Mouse (Mus musculus): Measurements from ENCODE around the gene Sema5a. TPM values are rescaled to one million over a fixed set of nuclear protein-coding genes. Genes with fewer than 3 reads are reported as not detected.

Gene Sema5a
- total RNA-seq, 2 experiments from 2014 or later: 19.1 to 20.8 TPM

DNA sequence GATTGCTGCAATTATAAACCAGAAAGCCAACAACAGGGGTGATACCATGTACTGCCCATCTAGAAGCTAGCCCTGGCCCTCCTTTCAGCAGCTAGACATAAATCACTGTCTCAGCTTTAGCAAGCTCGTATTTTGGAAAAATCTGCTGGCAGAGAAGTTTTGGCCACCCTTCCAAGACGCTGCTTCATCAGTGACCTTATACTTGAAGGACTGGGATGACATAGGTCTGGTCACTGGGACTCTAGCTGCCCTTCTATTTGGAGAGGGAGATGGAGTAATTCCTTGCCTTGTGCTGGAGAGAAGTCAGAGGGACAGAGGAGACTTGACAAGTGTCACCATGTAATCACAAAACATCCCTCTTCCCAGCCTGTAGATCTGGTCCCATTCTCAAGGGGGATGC is 40.1 kb downstream of the Sema5a start:
- no peak for TF ChIP-seq CTCF (IDR thresholded peaks at IDR 0.05)
- intact Hi-C loops (cut with DNase I): no loop called here
- no peak overlapping the region for H3K4me3 ChIP-seq

GRCm38 (mm10) chr15:32286296-32286695 is 41.7 kb downstream of the Sema5a start:
- no peak for DNase-seq (ENCODE audit: extremely low spot score in 1 of 2, low spot score in 2 of 2)
- H3K4me3 ChIP-seq: no peak overlapping the region
- TF ChIP-seq CTCF (IDR thresholded peaks at IDR 0.05): no peak
- intact Hi-C loops (cut with DNase I): no loop called here
- no peak overlapping the region for H3K27ac ChIP-seq

More for the DNA sequence above, 40.1 kb downstream of the Sema5a start:
- no peak for DNase-seq (ENCODE audit: extremely low spot score in 1 of 2, low spot score in 2 of 2)
- H3K27ac ChIP-seq: no peak overlapping the region

DNA sequence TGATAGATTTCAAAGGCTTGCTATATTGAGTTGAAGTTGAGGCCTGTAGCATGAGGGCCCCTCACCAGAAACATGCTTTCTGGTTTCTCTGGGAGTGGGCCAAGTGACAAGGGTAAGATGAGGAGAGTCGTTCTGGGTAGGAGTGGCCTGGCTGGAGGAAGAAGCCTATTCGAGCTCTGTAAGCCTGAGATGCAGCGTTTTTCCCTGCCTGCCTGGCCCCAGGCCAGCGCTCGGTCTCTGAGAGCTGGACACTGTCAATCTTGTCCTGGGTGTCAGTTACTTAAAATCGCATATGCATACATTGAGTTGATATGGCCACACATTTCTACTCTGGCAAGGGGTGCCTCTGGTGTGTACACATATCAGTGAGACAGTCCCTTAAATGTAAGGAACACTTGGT is 43.9 kb downstream of the Sema5a start:
- Histone ChIP-seq H3K27ac (no peak overlapping the region), H3K4me3 (no peak overlapping the region)
- intact Hi-C loops (cut with DNase I): no loop called here
- no peak for TF ChIP-seq CTCF (IDR thresholded peaks at IDR 0.05)
- DNase-seq (ENCODE audit: extremely low spot score in 1 of 2, low spot score in 2 of 2): no peak

- no peak overlapping the region for H3K4me3 ChIP-seq
- no peak for DNase-seq (ENCODE audit: extremely low spot score in 1 of 2, low spot score in 2 of 2)
- no peak for TF ChIP-seq CTCF (IDR thresholded peaks at IDR 0.05)
- no peak overlapping the region for H3K27ac ChIP-seq
- intact Hi-C loops (cut with DNase I): no loop called here
Observed at GRCm38 (mm10) chr15:32291000-32291399, 46.4 kb downstream of the Sema5a start.

GRCm38 (mm10) chr15:32296523-32296922 is 51.9 kb downstream of the Sema5a start:
- DNase-seq (ENCODE audit: extremely low spot score in 1 of 2, low spot score in 2 of 2): no peak
- intact Hi-C loops (cut with DNase I): no loop called here
- H3K4me3 ChIP-seq: no peak overlapping the region
- TF ChIP-seq CTCF (IDR thresholded peaks at IDR 0.05): no peak
- no peak overlapping the region for H3K27ac ChIP-seq

DNA sequence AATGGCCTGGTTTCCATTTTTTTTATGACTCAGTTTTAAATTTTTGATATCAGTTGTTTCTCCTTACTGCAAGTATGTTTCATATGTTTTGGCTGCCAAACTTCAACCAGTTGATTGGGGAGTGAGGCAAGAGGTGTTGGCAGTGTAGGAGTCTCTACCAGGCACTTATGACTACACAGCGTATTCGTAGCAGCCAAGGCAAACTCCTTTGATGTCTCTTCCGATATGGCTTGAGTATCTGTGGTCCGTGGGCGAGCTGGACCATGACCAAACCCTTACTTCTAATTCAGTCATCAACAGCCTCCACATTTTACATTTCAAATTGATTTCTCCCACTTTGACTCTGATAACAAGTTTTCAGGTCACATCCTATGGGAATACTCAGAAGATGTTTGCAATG is 52.7 kb downstream of the Sema5a start:
- peak in 1 of 2 experiments; percentile 15 for DNase-seq (ENCODE audit: extremely low spot score in 1 of 2, low spot score in 2 of 2)
- Histone ChIP-seq H3K27ac (no peak overlapping the region), H3K4me3 (no peak overlapping the region)
- TF ChIP-seq CTCF (IDR thresholded peaks at IDR 0.05): no peak
- intact Hi-C loops (cut with DNase I): no loop called here

- no peak for DNase-seq (ENCODE audit: extremely low spot score in 1 of 2, low spot score in 2 of 2)
- no peak overlapping the region for H3K4me3 ChIP-seq
- TF ChIP-seq CTCF (IDR thresholded peaks at IDR 0.05): no peak
- H3K27ac ChIP-seq: no peak overlapping the region
- intact Hi-C loops (cut with DNase I): no loop called here
Observed at GRCm38 (mm10) chr15:32298525-32298924, 53.9 kb downstream of the Sema5a start.

DNA sequence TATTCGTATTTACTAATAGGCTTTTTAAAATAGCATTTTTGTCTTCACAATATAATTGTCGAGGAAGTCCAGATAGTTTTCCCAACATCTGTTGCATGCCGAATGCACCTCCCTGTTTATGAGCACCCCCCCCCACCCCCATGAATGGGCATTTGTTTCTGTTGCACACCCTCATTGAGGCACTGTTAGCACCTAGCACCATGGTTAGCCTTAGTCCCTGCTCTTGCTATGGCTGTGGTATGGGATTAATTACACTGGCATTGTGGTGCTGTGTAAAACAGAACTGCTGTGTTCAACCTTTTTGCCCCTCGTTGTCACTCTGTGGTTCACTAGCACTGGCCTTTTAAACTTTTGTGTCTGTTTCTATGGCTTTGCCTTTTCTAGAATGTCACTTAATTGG is 56.4 kb downstream of the Sema5a start:
- Histone ChIP-seq H3K27ac (no peak overlapping the region), H3K4me3 (no peak overlapping the region)
- no peak for TF ChIP-seq CTCF (IDR thresholded peaks at IDR 0.05)
- intact Hi-C loops (cut with DNase I): no loop called here
- no peak for DNase-seq (ENCODE audit: extremely low spot score in 1 of 2, low spot score in 2 of 2)

DNA sequence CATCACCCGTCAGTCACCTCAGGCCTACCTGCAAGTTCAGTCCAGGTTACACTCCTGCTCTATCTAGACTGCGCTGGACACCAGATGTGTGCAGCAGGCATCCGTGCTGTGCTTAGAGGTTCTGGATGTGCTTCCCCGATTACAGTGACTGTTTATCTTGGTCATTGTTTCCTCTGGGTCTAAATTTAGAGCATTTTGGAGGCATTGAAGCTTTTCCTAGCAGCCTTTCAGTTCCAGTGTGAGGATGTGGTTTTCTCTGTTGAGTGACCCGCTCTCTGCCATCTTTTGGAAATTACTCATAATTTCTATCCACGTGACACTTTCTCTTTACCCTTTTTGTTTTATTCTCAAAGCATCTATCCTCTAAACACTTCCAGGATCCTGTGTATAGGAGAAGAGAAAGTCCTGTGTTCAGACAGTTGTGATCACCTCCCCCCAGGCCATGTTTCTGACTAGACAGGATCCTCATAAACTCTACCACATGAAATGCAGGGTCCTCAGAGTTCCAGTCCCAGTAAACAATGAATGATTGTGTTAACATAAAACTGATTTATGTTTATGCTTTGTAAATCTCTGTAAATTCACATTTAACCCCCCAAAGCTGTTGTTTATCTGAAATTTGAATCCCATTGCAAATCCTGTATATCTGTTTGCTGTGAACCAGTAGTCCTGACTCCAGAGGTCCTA is 62.1 kb downstream of the Sema5a start:
- DNase-seq (ENCODE audit: extremely low spot score in 1 of 2, low spot score in 2 of 2): no peak
- intact Hi-C loops (cut with DNase I): no loop called here
- TF ChIP-seq CTCF (IDR thresholded peaks at IDR 0.05): no peak
- Histone ChIP-seq H3K4me3 (no peak overlapping the region), H3K27ac (no peak overlapping the region)

GRCm38 (mm10) chr15:32310834-32311233 is 66.2 kb downstream of the Sema5a start:
- Histone ChIP-seq H3K4me3 (no peak overlapping the region), H3K27ac (no peak overlapping the region)
- no peak for DNase-seq (ENCODE audit: extremely low spot score in 1 of 2, low spot score in 2 of 2)
- no peak for TF ChIP-seq CTCF (IDR thresholded peaks at IDR 0.05)
- intact Hi-C loops (cut with DNase I): no loop called here

DNA sequence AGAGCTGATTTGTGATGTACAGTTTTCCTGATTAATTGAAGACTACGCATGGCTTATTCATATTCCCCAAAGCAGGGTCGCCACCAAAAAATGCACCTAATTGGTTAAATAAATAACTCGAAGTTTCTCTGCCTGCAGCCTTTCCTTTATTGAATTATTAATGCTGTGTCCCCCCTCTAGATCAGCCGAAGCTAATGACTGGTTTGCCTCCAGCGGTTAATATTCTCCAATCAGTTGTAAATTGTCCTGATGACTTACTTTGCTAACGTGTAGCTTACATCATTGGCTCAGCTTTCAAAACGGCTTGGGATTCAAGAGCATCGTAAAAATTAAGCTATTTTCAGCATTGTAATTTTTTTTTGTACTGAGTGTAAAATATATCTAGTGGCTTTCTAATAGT is 66.7 kb downstream of the Sema5a start:
- TF ChIP-seq CTCF (IDR thresholded peaks at IDR 0.05): no peak
- H3K27ac ChIP-seq: no peak overlapping the region
- DNase-seq (ENCODE audit: extremely low spot score in 1 of 2, low spot score in 2 of 2): no peak
- H3K4me3 ChIP-seq: no peak overlapping the region
- intact Hi-C loops (cut with DNase I): no loop called here

- DNase-seq (ENCODE audit: extremely low spot score in 1 of 2, low spot score in 2 of 2): no peak
- no peak overlapping the region for H3K27ac ChIP-seq
- no peak for TF ChIP-seq CTCF (IDR thresholded peaks at IDR 0.05)
- intact Hi-C loops (cut with DNase I): no loop called here
- H3K4me3 ChIP-seq: no peak overlapping the region
Observed at GRCm38 (mm10) chr15:32317074-32317473, 72.5 kb downstream of the Sema5a start.

DNA sequence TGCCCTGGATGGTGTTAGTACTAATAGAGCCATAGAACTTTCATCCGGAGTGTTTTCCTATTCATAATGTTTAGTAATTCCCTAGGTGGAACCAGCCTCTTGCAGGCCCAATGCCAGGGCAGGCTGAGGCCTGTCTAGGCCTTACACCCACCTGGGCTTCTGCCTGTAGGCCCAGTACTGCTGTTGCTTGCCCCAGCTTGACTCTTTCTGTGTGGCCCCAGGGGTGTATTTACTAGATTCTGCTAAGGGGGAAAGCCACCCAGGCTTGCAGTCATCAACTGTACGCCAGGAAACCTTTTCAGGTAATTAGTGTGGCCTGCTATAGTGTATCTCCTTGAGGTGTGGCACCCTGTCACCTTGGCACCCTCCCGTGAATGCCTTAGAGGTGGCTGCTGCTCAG is 76.1 kb downstream of the Sema5a start:
- DNase-seq (ENCODE audit: extremely low spot score in 1 of 2, low spot score in 2 of 2): no peak
- Histone ChIP-seq H3K27ac (no peak overlapping the region), H3K4me3 (no peak overlapping the region)
- no peak for TF ChIP-seq CTCF (IDR thresholded peaks at IDR 0.05)
- intact Hi-C loops (cut with DNase I): no loop called here
